Mouse (Mus musculus): ENCODE data around the gene Slc44a3. TPM values are rescaled to one million over a fixed set of nuclear protein-coding genes. Genes with fewer than 3 reads are reported as not detected.

Gene Slc44a3
- polyA plus RNA-seq, 2 experiments, result 4.8 to 10.7 TPM

DNA sequence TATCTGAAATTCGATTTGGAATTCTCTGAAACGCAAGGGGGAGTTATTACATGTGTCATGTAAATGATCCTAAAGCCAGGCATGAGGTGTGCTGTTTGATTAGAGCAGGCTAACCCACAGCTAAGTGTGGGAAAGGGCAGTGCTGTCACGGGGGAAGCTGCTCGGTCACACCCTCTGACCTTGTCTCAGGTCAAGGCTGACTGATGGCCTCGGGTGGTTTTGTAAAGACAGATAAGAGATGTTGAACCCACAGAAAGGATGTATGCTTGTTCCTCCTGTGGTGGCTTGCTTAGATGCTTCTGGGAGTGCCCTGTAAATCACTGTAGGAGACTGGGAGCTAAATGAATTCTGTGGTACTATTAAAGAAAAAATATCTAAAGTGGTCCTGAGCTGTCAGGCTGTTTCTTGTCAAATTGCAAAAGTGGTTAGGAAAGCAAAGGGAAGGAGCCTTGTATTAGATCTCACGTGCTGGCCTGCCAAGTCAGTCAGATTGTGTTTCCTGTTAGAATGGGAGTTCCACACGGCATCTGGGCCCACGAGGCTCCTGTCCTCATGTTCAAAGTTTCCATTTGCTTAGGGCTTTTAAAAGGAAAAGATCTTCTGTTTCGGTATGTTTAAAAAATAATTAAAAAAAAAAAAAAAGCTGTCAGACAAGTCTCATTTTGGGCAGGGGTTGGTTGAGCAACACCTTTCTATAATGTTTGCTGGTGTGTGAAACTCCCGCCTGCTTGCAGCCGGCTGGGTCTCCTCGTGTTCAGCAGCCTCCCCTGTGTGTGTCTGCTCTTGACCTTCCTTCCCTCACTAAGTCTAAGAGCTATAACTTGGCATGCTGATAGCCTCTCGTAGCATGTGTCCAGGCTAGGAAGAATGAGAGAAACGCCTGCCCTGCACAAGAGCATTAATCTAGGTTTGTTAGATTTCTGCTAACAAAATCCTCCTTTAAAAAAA is 73.4 kb downstream of the Slc44a3 start:
- WGBS (ENCODE audit: insufficient replicate concordance), result 50% methylated on average over 14 of the region's 14 CpGs
- no peak for ATAC-seq (ENCODE audit: insufficient read depth)
- DNase-seq (ENCODE audit: low read depth in 3 of 3, low spot score in 3 of 3), result no peak
- Histone ChIP-seq H3K4me1 (replicated peaks; ENCODE audit: control insufficient read depth in 2 of 2, insufficient read depth in 2 of 2, low read length in 1 of 2) (peaks cover 23 to 26% of the 10 kb centered on the region in 2 experiments), H3K4me2 (ENCODE audit: low read depth) (no peak overlapping the region), H3K9ac (replicated peaks) (no peak overlapping the region), H3K27me3 (ENCODE audit: control insufficient read depth, insufficient read depth, low read length) (no peaks in the 10 kb centered on the region), H3K36me3 (replicated peaks; ENCODE audit: control insufficient read depth, insufficient read depth, low read depth) (peaks cover 11% of the 10 kb centered on the region), H3K27ac (no peak overlapping the region), H3K9me3 (ENCODE audit: control insufficient read depth, low read length) (no peaks in the 10 kb centered on the region), H3K4me3 (ENCODE audit: insufficient read depth in 1 of 2, low read depth in 2 of 2, low read length in 2 of 2) (no peak overlapping the region)
- no peak for TF ChIP-seq EP300 (IDR thresholded peaks at IDR 0.05; ENCODE audit: low read depth)

DNA sequence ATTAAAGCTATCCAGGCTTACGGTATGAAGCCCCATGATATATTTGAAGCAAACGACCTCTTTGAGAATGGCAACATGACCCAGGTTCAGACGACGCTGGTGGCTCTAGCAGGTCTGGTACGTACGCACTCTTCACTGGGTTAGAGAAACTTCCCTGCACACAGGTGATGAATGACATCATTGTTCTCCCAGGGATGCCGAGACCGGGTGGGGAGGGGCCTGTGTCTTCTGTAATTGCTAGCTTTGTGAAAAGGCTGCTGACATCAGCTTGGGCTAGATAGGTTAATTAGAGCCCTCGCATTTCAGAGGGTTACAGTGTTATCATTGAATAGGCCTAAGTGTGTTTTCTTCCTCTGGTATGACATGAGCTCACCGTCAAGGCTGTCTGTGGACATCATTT is 80.8 kb downstream of the Slc44a3 start:
- peaks cover 13% of the 10 kb centered on the region for H3K36me3 ChIP-seq (replicated peaks; ENCODE audit: control insufficient read depth, insufficient read depth, low read depth)

DNA sequence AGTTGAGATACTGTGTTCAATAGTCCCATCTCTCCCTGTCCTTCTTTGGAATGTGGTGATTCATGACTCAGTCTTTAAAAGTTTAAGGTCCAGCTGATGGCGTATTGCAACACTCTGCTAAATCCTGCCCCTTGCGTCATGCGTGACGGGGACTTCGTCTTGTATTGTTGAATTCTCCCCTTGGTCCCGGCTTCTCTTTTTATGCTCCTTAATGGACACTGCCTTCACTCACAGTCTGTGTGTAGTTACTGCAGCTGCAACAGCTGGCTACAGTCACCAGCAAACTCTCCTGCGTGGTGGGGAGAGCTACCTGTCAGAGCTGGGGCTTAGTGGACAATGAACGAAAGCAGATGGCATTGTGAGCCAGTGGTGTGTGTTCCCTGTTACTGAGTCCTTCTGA is 82.7 kb downstream of the Slc44a3 start:
- WGBS (ENCODE audit: insufficient replicate concordance), result 84% methylated on average over 8 of the region's 8 CpGs

More for the DNA sequence above, 80.8 kb downstream of the Slc44a3 start:
- Histone ChIP-seq H3K4me1 (replicated peaks; ENCODE audit: control insufficient read depth in 2 of 2, insufficient read depth in 2 of 2, low read length in 1 of 2) (peaks cover 0 to 8% of the 10 kb centered on the region in 2 experiments; a peak in 2 of 4 replicates), H3K27ac (no peak overlapping the region), H3K4me2 (ENCODE audit: low read depth) (no peak overlapping the region), H3K27me3 (ENCODE audit: control insufficient read depth, insufficient read depth, low read length) (no peaks in the 10 kb centered on the region), H3K9ac (replicated peaks) (no peak overlapping the region), H3K9me3 (ENCODE audit: control insufficient read depth, low read length) (no peaks in the 10 kb centered on the region), H3K4me3 (ENCODE audit: insufficient read depth in 1 of 2, low read depth in 2 of 2, low read length in 2 of 2) (no peak overlapping the region)
- DNase-seq (ENCODE audit: low read depth in 3 of 3, low spot score in 3 of 3) (no peak), ATAC-seq (ENCODE audit: insufficient read depth) (no peak)
- 76% methylated on average over 10 of the region's 10 CpGs for WGBS (ENCODE audit: insufficient replicate concordance)
- TF ChIP-seq CTCF (IDR thresholded peaks at IDR 0.05; ENCODE audit: low read depth), result no peak

DNA sequence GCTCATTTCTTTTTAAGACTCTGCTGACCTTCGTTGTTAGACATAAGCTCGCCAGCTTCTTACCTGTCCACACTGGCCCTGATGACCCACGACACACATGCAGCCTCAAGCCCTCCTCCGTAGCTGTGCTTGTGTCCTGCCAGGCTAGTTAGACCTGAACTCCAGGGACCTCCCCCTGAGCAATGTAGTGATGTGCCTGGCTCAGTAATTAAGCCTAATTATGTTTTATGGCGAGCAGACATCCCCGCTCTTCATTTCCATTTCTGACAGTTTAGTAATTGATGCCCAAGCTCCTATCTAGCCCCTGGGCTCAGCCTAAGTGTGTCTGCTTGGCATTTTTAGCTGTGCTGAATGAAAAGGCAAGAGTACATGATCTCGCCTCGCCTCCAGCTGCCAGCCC is 83.6 kb downstream of the Slc44a3 start:
- no peaks in the 10 kb centered on the region for H3K27me3 ChIP-seq (ENCODE audit: control insufficient read depth, insufficient read depth, low read length)
- no peak overlapping the region for H3K4me3 ChIP-seq (ENCODE audit: insufficient read depth in 1 of 2, low read depth in 2 of 2, low read length in 2 of 2)
- no peaks in the 10 kb centered on the region for H3K9me3 ChIP-seq (ENCODE audit: control insufficient read depth, low read length)
- H3K36me3 ChIP-seq (replicated peaks; ENCODE audit: control insufficient read depth, insufficient read depth, low read depth), result peaks cover 5% of the 10 kb centered on the region
- TF ChIP-seq CTCF (IDR thresholded peaks at IDR 0.05; ENCODE audit: low read depth), result no peak
- TF ChIP-seq EP300 (IDR thresholded peaks at IDR 0.05; ENCODE audit: low read depth), result no peak
- no peak overlapping the region for H3K27ac ChIP-seq
- H3K4me2 ChIP-seq (ENCODE audit: low read depth), result no peak overlapping the region
- no peak for DNase-seq (ENCODE audit: low read depth in 3 of 3, low spot score in 3 of 3)
- WGBS (ENCODE audit: insufficient replicate concordance), result 79% methylated on average over 8 of the region's 8 CpGs
- H3K9ac ChIP-seq (replicated peaks), result no peak overlapping the region
- ATAC-seq (ENCODE audit: insufficient read depth), result no peak
- H3K4me1 ChIP-seq (replicated peaks; ENCODE audit: control insufficient read depth in 2 of 2, insufficient read depth in 2 of 2, low read length in 1 of 2), result peaks cover 8 to 15% of the 10 kb centered on the region in 2 experiments; a peak in 2 of 4 replicates

More for the DNA sequence above, 82.7 kb downstream of the Slc44a3 start:
- H3K27me3 ChIP-seq (ENCODE audit: control insufficient read depth, insufficient read depth, low read length), result no peaks in the 10 kb centered on the region
- peaks cover 5% of the 10 kb centered on the region for H3K36me3 ChIP-seq (replicated peaks; ENCODE audit: control insufficient read depth, insufficient read depth, low read depth)
- no peak overlapping the region for H3K27ac ChIP-seq
- peaks cover 3 to 12% of the 10 kb centered on the region in 2 experiments; a peak in 2 of 4 replicates for H3K4me1 ChIP-seq (replicated peaks; ENCODE audit: control insufficient read depth in 2 of 2, insufficient read depth in 2 of 2, low read length in 1 of 2)
- no peaks in the 10 kb centered on the region for H3K9me3 ChIP-seq (ENCODE audit: control insufficient read depth, low read length)
- no peak overlapping the region for H3K9ac ChIP-seq (replicated peaks)
- ATAC-seq (ENCODE audit: insufficient read depth) (no peak), DNase-seq (ENCODE audit: low read depth in 3 of 3, low spot score in 3 of 3) (no peak)
- TF ChIP-seq EP300 (IDR thresholded peaks at IDR 0.05; ENCODE audit: low read depth), result no peak
- no peak for TF ChIP-seq CTCF (IDR thresholded peaks at IDR 0.05; ENCODE audit: low read depth)
- no peak overlapping the region for H3K4me2 ChIP-seq (ENCODE audit: low read depth)
- no peak overlapping the region for H3K4me3 ChIP-seq (ENCODE audit: insufficient read depth in 1 of 2, low read depth in 2 of 2, low read length in 2 of 2)

DNA sequence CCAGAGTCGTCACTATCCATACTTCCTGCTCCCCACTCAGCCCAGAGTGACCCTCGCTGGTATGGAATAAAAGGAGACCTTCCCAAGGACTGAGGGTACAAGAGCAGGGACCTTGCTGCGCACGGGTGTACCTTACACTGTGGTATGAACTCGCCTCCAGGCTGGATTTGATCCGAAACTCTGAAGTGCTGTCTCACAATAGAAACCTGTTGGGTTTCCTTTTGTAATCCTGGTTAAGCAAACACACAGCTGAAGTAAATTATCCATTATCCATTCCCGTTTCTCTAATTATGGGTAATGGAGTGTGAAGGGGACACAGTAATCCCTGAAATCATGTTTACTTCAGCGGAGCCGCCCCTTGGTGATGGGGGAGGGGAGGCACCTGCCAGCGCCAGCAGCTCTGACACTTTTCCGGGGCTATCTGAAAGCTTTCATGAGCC is 84.2 kb downstream of the Slc44a3 start:
- DNase-seq (ENCODE audit: low read depth in 3 of 3, low spot score in 3 of 3), result no peak
- TF ChIP-seq CTCF (IDR thresholded peaks at IDR 0.05; ENCODE audit: low read depth), result no peak
- TF ChIP-seq EP300 (IDR thresholded peaks at IDR 0.05; ENCODE audit: low read depth), result no peak
- Histone ChIP-seq H3K36me3 (replicated peaks; ENCODE audit: control insufficient read depth, insufficient read depth, low read depth) (peaks cover 5% of the 10 kb centered on the region), H3K27me3 (ENCODE audit: control insufficient read depth, insufficient read depth, low read length) (no peaks in the 10 kb centered on the region), H3K4me2 (ENCODE audit: low read depth) (no peak overlapping the region), H3K4me3 (ENCODE audit: insufficient read depth in 1 of 2, low read depth in 2 of 2, low read length in 2 of 2) (no peak overlapping the region), H3K9ac (replicated peaks) (no peak overlapping the region), H3K4me1 (replicated peaks; ENCODE audit: control insufficient read depth in 2 of 2, insufficient read depth in 2 of 2, low read length in 1 of 2) (peaks cover 8 to 18% of the 10 kb centered on the region in 2 experiments; a peak in 2 of 4 replicates), H3K9me3 (ENCODE audit: control insufficient read depth, low read length) (no peaks in the 10 kb centered on the region), H3K27ac (no peak overlapping the region)
- 66% methylated on average over 11 of the region's 11 CpGs for WGBS (ENCODE audit: insufficient replicate concordance)
- ATAC-seq (ENCODE audit: insufficient read depth), result no peak
